Mouse (Mus musculus) kidney, embryonic 14.5 days (tissue): Measurements from ENCODE around the gene Gjc1. TPM values are rescaled to one million over a fixed set of nuclear protein-coding genes. Genes with fewer than 3 reads are reported as not detected.

Source experiments
- ATAC-seq: fragments of 200-750 bp; cut with Nextera tagmentation; 2 replicates; pipeline ENCODE4 v1.8.0; 2017; ENCODE audit warnings: moderate number of reproducible peaks, mild to moderate bottlenecking, moderate TSS enrichment, moderate library complexity; ENCODE audit not compliant: low FRiP score, low TSS enrichment
- H3K27ac ChIP-seq: fragments of 300-500 bp; sonication (generic); 2 replicates; pipeline ENCODE4 v1.5.1; 2014; ENCODE audit warnings: low read depth, mild to moderate bottlenecking, low read length, moderate library complexity, mixed read lengths
- H3K27me3 ChIP-seq: fragments of 300-500 bp; sonication (generic); 2 replicates; pipeline ENCODE4 v1.6.1; 2014; ENCODE audit warnings: mild to moderate bottlenecking, low read length; ENCODE audit not compliant: control insufficient read depth, insufficient read depth
- H3K36me3 ChIP-seq: fragments of 300-500 bp; sonication (generic); 2 replicates; pipeline ENCODE4 v1.6.1; 2014; ENCODE audit warnings: low read length, mixed read lengths; ENCODE audit not compliant: control insufficient read depth, insufficient read depth
- H3K4me1 ChIP-seq: fragments of 300-500 bp; sonication (generic); 2 replicates; pipeline ENCODE4 v1.6.1; 2014; ENCODE audit warnings: low read length, mixed read lengths; ENCODE audit not compliant: control insufficient read depth, insufficient read depth
- H3K4me2 ChIP-seq: fragments of 300-500 bp; sonication (generic); replicated peaks from 2 replicates; pipeline ENCODE4 v1.6.1; 2014; ENCODE audit warnings: low read depth, mild to moderate bottlenecking, low read length
- H3K4me3 ChIP-seq: fragments of 300-500 bp; sonication (generic); 2 replicates; pipeline ENCODE4 v1.5.1; 2014; ENCODE audit warnings: mild to moderate bottlenecking, low read length
- H3K9ac ChIP-seq: fragments of 300-500 bp; sonication (generic); 2 replicates; pipeline ENCODE4 v1.6.1; 2014; ENCODE audit warnings: low read depth, mild to moderate bottlenecking, low read length, moderate library complexity
- H3K9me3 ChIP-seq: fragments of 300-500 bp; sonication (generic); 2 replicates; pipeline ENCODE4 v1.6.1; 2016; ENCODE audit warnings: low read length; ENCODE audit not compliant: control insufficient read depth
- WGBS: fragments of 180-500 bp; shearing (Covaris S2); extraction: QIAGEN DNeasy Blood & Tissue Kit; methylation state at CpG from one replicate; pipeline ENCODE4 v1.1.7; 2014; 5-methylcytosine and 5-hydroxymethylcytosine counted together
- polyA plus RNA-seq: library from polyadenylated mRNA; unstranded; fragments of >200 nt; fragmentation: Nextera tagmentation; extraction: Ambion mirVana; gene quantifications from 2 replicates; pipeline ENCODE4 v1.2.1, GENCODE M21; 2014

Gene Gjc1
- polyA plus RNA-seq, 1 experiment from 2014 or later, result 63.0 TPM

DNA sequence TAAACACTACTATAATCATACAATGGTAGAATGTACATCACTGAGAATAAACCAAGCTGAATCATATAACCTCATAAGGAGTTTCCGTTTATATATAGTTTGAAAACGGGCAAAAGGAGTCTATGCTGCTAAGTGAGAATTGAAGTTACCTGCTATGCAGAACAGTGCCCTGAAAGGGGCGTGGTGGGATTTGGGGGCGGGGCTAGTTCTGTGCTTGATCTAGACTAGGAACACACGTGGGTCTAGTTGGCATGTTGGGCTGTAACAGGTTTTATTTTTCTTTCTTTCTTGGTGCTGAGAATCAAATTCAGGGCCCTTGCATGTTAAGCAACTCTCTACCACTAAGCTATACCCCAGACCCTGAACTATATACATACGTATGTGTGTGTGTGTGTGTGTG is 1.7 kb upstream of the Gjc1 start:
- Histone ChIP-seq H3K9ac (no peak overlapping the region), H3K27me3 (no peaks in the 10 kb centered on the region), H3K36me3 (no peaks in the 10 kb centered on the region), H3K9me3 (no peaks in the 10 kb centered on the region), H3K4me3 (no peak overlapping the region), H3K4me2 (no peak overlapping the region), H3K4me1 (peaks cover 18% of the 10 kb centered on the region), H3K27ac (no peak overlapping the region)
- 55% methylated on average over 6 of the region's 6 CpGs for WGBS
- ATAC-seq, result no peak

DNA sequence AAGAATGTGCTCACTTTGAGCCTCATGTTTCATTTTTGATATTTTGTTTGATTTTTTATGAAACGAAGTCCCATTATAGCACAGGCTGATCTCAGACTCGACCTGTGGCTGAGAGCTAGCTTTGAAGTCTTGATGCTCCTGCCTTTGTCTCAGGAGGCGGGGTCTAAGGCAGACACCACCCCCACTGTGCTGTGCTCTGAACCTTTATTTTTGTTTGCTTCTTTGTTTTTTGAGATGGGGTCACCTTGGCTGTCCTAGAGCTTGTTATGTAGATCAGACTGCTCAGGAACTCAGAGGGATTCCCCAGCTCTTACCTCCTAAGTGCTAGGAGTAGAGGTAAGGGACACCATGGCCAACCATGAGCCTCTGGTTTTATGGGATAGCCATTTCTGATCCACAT is 932 bp upstream of the Gjc1 start:
- Histone ChIP-seq H3K9ac (no peak overlapping the region), H3K36me3 (no peaks in the 10 kb centered on the region), H3K4me3 (no peak overlapping the region), H3K27ac (no peak overlapping the region), H3K27me3 (no peaks in the 10 kb centered on the region), H3K4me2 (no peak overlapping the region), H3K4me1 (peaks cover 23% of the 10 kb centered on the region), H3K9me3 (no peaks in the 10 kb centered on the region)
- WGBS, result 14% methylated on average over 3 of the region's 3 CpGs
- no peak for ATAC-seq

- H3K9ac ChIP-seq, result peak overlapping the region; percentile 98; the same call in 1 of the 2 replicates
- peak; percentile 8; the same call in 1 of the 2 replicates for ATAC-seq
- WGBS, result 4% methylated on average over 14 of the region's 14 CpGs
These were observed 384 bp upstream of the Gjc1 start for GRCm38 (mm10) chr11:102819783-102820385.

DNA sequence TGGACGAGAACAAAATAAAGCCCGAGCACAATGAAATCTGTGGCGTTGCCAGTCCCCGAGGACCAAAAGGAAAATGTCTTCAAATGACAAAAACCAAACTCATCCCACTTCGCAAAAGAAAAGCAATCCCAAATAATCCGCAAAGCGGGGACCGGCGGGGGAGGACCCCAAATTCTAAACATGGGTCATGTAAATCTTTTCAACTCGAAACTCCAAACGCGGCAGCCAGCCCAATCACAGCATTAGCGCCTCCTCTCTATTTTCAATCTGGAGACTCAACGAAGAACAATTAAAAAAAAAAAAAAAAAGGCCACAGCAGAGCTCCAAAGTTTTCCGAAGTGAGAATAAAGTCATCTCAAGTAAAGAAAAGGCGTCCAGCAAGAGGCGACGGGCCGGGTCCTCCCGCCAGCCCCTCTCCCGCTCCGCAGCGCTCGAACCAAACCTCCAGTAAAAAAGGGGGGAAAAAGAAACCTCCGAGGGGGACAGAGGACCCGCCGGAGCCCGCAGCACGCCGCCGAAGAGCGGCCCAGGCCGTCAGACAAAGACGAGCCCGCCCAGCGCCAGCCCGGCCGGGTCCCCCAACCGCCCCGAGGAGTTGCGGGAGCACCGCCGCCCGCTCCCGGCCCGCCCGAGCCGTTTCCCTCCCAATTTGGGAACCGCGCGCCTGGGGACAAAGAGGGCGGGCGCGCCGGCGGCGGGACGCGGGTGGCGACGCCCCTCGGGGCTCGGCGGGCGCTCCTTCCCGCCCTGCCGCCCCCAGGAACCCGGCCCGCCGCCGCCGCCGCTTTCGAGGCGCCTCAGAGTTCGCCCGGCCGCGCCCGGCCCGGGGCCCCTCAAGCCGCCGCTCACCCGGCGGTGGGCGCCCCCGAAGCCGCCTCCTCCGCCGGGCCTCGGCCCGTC is 1.1 kb downstream of the Gjc1 start:
- WGBS, result under 1% methylated on average over 43 of the region's 92 CpGs
- Histone ChIP-seq H3K27me3 (no peaks in the 10 kb centered on the region), H3K9me3 (no peaks in the 10 kb centered on the region), H3K9ac (peak overlapping the region; percentile 98), H3K4me3 (peak overlapping the region; percentile 95), H3K27ac (peak overlapping the region; percentile 97), H3K4me1 (peaks cover 29% of the 10 kb centered on the region), H3K4me2 (peak overlapping the region; percentile 88), H3K36me3 (no peaks in the 10 kb centered on the region)
- ATAC-seq, result peak; percentile 65

More at GRCm38 (mm10) chr11:102819783-102820385, 384 bp upstream of the Gjc1 start:
- H3K9me3 ChIP-seq, result no peaks in the 10 kb centered on the region
- H3K27ac ChIP-seq, result peak overlapping the region; percentile 97; the same call in 1 of the 2 replicates
- H3K4me2 ChIP-seq, result peak overlapping the region; percentile 88
- peaks cover 27% of the 10 kb centered on the region for H3K4me1 ChIP-seq
- H3K36me3 ChIP-seq, result no peaks in the 10 kb centered on the region
- H3K27me3 ChIP-seq, result no peaks in the 10 kb centered on the region
- H3K4me3 ChIP-seq, result peak overlapping the region; percentile 95

GRCm38 (mm10) chr11:102814881-102815280 is 4.6 kb downstream of the Gjc1 start:
- Histone ChIP-seq H3K9ac (no peak overlapping the region), H3K9me3 (no peaks in the 10 kb centered on the region), H3K4me1 (peaks cover 27% of the 10 kb centered on the region), H3K4me3 (no peak overlapping the region), H3K36me3 (peaks cover 3% of the 10 kb centered on the region; the same call in 1 of the 2 replicates), H3K4me2 (no peak overlapping the region), H3K27me3 (no peaks in the 10 kb centered on the region), H3K27ac (no peak overlapping the region)
- ATAC-seq, result no peak

- WGBS, result 66% methylated on average over 4 of the region's 4 CpGs
These were observed 8.6 kb downstream of the Gjc1 start for GRCm38 (mm10) chr11:102810721-102811485.

GRCm38 (mm10) chr11:102808246-102808645 is 11.3 kb downstream of the Gjc1 start:
- WGBS, result 81% methylated on average over 5 of the region's 5 CpGs
- Histone ChIP-seq H3K27me3 (no peaks in the 10 kb centered on the region), H3K4me3 (no peak overlapping the region), H3K9me3 (no peaks in the 10 kb centered on the region), H3K27ac (no peak overlapping the region), H3K4me1 (0 out of 2 replicates have a peak, but pooled peaks cover 4% of the 10 kb centered on the region), H3K9ac (no peak overlapping the region), H3K4me2 (no peak overlapping the region), H3K36me3 (peaks cover 14% of the 10 kb centered on the region; the same call in 1 of the 2 replicates)
- ATAC-seq, result no peak

More at GRCm38 (mm10) chr11:102810721-102811485, 8.6 kb downstream of the Gjc1 start:
- Histone ChIP-seq H3K4me3 (no peak overlapping the region), H3K4me2 (no peak overlapping the region), H3K4me1 (0 out of 2 replicates have a peak, but pooled peaks cover 13% of the 10 kb centered on the region), H3K27me3 (no peaks in the 10 kb centered on the region), H3K36me3 (peaks cover 3% of the 10 kb centered on the region; the same call in 1 of the 2 replicates), H3K9ac (no peak overlapping the region), H3K27ac (no peak overlapping the region), H3K9me3 (no peaks in the 10 kb centered on the region)
- ATAC-seq, result no peak

DNA sequence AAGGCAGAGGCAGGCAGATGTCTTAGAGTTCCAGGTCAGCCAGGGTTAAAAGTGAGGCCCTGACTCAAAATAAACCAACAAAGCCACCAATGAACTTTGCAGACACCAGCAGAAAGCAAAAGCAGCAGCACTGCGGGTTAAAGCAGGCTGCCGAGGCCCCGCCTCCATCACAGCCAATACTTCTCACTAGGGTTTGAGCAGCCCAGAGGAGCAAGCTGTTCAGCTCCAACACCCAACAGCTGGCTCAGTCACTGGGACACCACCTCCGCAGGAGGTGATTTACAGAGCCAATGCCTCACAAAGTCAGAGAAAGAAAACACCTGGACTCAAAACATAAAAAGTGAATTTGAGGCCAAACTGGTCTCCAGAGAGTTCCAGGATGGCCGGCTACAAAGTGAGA is 16.0 kb downstream of the Gjc1 start:
- Histone ChIP-seq H3K4me1 (no peaks in the 10 kb centered on the region), H3K9ac (no peak overlapping the region), H3K27ac (no peak overlapping the region), H3K27me3 (no peaks in the 10 kb centered on the region), H3K36me3 (peaks cover 50% of the 10 kb centered on the region), H3K4me2 (no peak overlapping the region), H3K9me3 (no peaks in the 10 kb centered on the region), H3K4me3 (no peak overlapping the region)
- ATAC-seq, result no peak
- whole genome bisulfite sequencing, result 50% methylated on average over 5 of the region's 5 CpGs
